In genomic region chr17:70783273-70783672, GRCm38 (mm10) we compare ENCODE assay signal across 17 mouse cellular contexts.
A peak's percentile ranks its signal among the peaks of the same experiment; 100 is the strongest.
DNase-seq lines count a peak whose midpoint lies in the region; ATAC-seq and TF ChIP-seq lines count a peak whose summit lies in the region.
"Had no signal": no experiment of that assay in that cellular context is flagged by ENCODE, and none has a peak within 500 bp of the region (broad histone marks: within the 10 kb centered on the region; RNA-seq: fewer than 3 reads in every experiment).

No protein-coding gene starts in this region.

- H3K36me3 ChIP-seq in heart, adult 2 months (ENCODE audit: control insufficient read depth, insufficient read depth, low read length): no peaks in the 10 kb centered on the region
- H3K36me3 ChIP-seq in heart, embryonic 12.5 days: no peaks in the 10 kb centered on the region
- H3K36me3 ChIP-seq in midbrain, postnatal 0 days (ENCODE audit: insufficient read depth, low read length): no peaks in the 10 kb centered on the region
- H3K36me3 ChIP-seq in midbrain, embryonic 13.5 days: no peaks in the 10 kb centered on the region
- H3K36me3 ChIP-seq: forebrain, embryonic 12.5 days; lung, embryonic 15.5 days; neural tube, embryonic 12.5 days had no signal

- no peak overlapping the region for H3K4me3 ChIP-seq in heart, adult 2 months
- no peak overlapping the region for H3K4me3 ChIP-seq in heart, embryonic 12.5 days
- H3K4me3 ChIP-seq in layer of hippocampus, adult 2 months: no peak overlapping the region
- no peak overlapping the region for H3K4me3 ChIP-seq in midbrain, postnatal 0 days (ENCODE audit: low read depth, low read length)
- no peak overlapping the region for H3K4me3 ChIP-seq in midbrain, embryonic 13.5 days (replicated peaks)
- H3K4me3 ChIP-seq: forebrain, embryonic 12.5 days; hindbrain, embryonic 15.5 days; lung, embryonic 15.5 days; neural tube, embryonic 12.5 days had no signal

- no peaks in the 10 kb centered on the region for H3K9me3 ChIP-seq in heart, embryonic 12.5 days (replicated peaks)
- no peaks in the 10 kb centered on the region for H3K9me3 ChIP-seq in midbrain, postnatal 0 days (ENCODE audit: low read length)
- H3K9me3 ChIP-seq in midbrain, embryonic 13.5 days: no peaks in the 10 kb centered on the region
- H3K9me3 ChIP-seq: forebrain, embryonic 12.5 days; hindbrain, embryonic 15.5 days; lung, embryonic 15.5 days; neural tube, embryonic 12.5 days had no signal

- WGBS in heart, adult 2 months: 97% methylated on average over 3 of the region's 3 CpGs
- WGBS in heart, embryonic 12.5 days: 93% methylated on average over 3 of the region's 3 CpGs
- 89% methylated on average over 3 of the region's 3 CpGs for WGBS in midbrain, postnatal 0 days
- 87% methylated on average over 3 of the region's 3 CpGs for WGBS in midbrain, embryonic 13.5 days

- no peak for TF ChIP-seq POLR2A in heart, adult 2 months (IDR thresholded peaks at IDR 0.05; ENCODE audit: insufficient read depth, low read depth, low read length)

- H3K4me2 ChIP-seq in heart, embryonic 12.5 days: no peak overlapping the region
- H3K4me2 ChIP-seq in midbrain, postnatal 0 days (ENCODE audit: low read depth, low read length, poor library complexity, severe bottlenecking): no peak overlapping the region
- no peak overlapping the region for H3K4me2 ChIP-seq in midbrain, embryonic 13.5 days (replicated peaks)
- H3K4me2 ChIP-seq: forebrain, embryonic 12.5 days; hindbrain, embryonic 15.5 days; lung, embryonic 15.5 days; neural tube, embryonic 12.5 days had no signal

- no peaks in the 10 kb centered on the region; the same call in 1 of the 2 replicates for H3K4me1 ChIP-seq in heart, adult 2 months (ENCODE audit: control insufficient read depth, insufficient read depth, low read length)
- H3K4me1 ChIP-seq in heart, embryonic 12.5 days (replicated peaks): peaks cover 11% of the 10 kb centered on the region
- H3K4me1 ChIP-seq in midbrain, postnatal 0 days (ENCODE audit: insufficient read depth, low read length): no peaks in the 10 kb centered on the region
- H3K4me1 ChIP-seq in midbrain, embryonic 13.5 days (replicated peaks): peaks cover 19% of the 10 kb centered on the region
- H3K4me1 ChIP-seq: hindbrain, embryonic 15.5 days; neural tube, embryonic 12.5 days had no signal

- H3K79me2 ChIP-seq in heart, adult 2 months (replicated peaks; ENCODE audit: control insufficient read depth, insufficient read depth, low read length): no peaks in the 10 kb centered on the region

- intact Hi-C loops in heart, adult 2 months (cut with DNase I): loop anchor here (5.0 kb wide), 1 partner anchor 76 kb away; no protein-coding TSS in a partner anchor

- ATAC-seq in heart, embryonic 12.5 days (ENCODE audit: insufficient number of reproducible peaks, low FRiP score): no peak
- ATAC-seq in midbrain, postnatal 0 days (ENCODE audit: low FRiP score): no peak
- no peak for ATAC-seq in midbrain, embryonic 13.5 days

- TF ChIP-seq EP300 in heart, adult 2 months (IDR thresholded peaks at IDR 0.05; ENCODE audit: insufficient read depth, low read depth, low read length): no peak

- no peak overlapping the region for H3K27ac ChIP-seq in heart, adult 2 months
- H3K27ac ChIP-seq in heart, embryonic 12.5 days (ENCODE audit: poor library complexity, severe bottlenecking): no peak overlapping the region
- H3K27ac ChIP-seq in layer of hippocampus, adult 2 months: no peak overlapping the region
- H3K27ac ChIP-seq in midbrain, postnatal 0 days (ENCODE audit: low read depth, low read length): no peak overlapping the region
- H3K27ac ChIP-seq in midbrain, embryonic 13.5 days: no peak overlapping the region
- H3K27ac ChIP-seq: forebrain, embryonic 12.5 days; hindbrain, embryonic 15.5 days; lung, embryonic 15.5 days; neural tube, embryonic 12.5 days had no signal

- DNase-seq in heart, adult 2 months: no peak
- DNase-seq in layer of hippocampus, adult 2 months (ENCODE audit: low spot score in 2 of 2): no peak
- DNase-seq in layer of hippocampus, adult 11-12 months (ENCODE audit: low spot score): no peak
- no peak for DNase-seq in midbrain, postnatal 0 days (ENCODE audit: low spot score)
- no peak for DNase-seq in adrenal gland, postnatal 25 days
- DNase-seq: adrenal gland, adult 8-10 months; cerebellum, adult 11-12 months; cerebellum, postnatal 25 days; gastrocnemius, postnatal 14 days; layer of hippocampus, adult 9-11 months; thymus, postnatal 25 days had no signal

- peak; percentile 57 for TF ChIP-seq CTCF in heart, adult 2 months (IDR thresholded peaks at IDR 0.05)
- peak; percentile 50 for TF ChIP-seq CTCF in layer of hippocampus, adult 2 months (conservative IDR thresholded peaks at IDR 0.05)
- peak; percentile 45 for TF ChIP-seq CTCF in midbrain, postnatal 0 days (IDR thresholded peaks at IDR 0.05)

- no peak overlapping the region for H3K9ac ChIP-seq in heart, adult 2 months (ENCODE audit: low read depth, low read length)
- H3K9ac ChIP-seq in heart, embryonic 12.5 days: no peak overlapping the region
- no peak overlapping the region for H3K9ac ChIP-seq in midbrain, postnatal 0 days (replicated peaks; ENCODE audit: low read length, poor library complexity, severe bottlenecking)
- H3K9ac ChIP-seq in midbrain, embryonic 13.5 days (replicated peaks): no peak overlapping the region
- H3K9ac ChIP-seq: forebrain, embryonic 12.5 days; hindbrain, embryonic 15.5 days; lung, embryonic 15.5 days; neural tube, embryonic 12.5 days had no signal

- H3K27me3 ChIP-seq in heart, adult 2 months (ENCODE audit: control insufficient read depth, insufficient read depth, low read length): no peaks in the 10 kb centered on the region
- no peaks in the 10 kb centered on the region for H3K27me3 ChIP-seq in heart, embryonic 12.5 days (replicated peaks)
- H3K27me3 ChIP-seq in midbrain, postnatal 0 days (ENCODE audit: insufficient read depth, low read length): no peaks in the 10 kb centered on the region
- H3K27me3 ChIP-seq in midbrain, embryonic 13.5 days: no peaks in the 10 kb centered on the region
- H3K27me3 ChIP-seq: forebrain, embryonic 12.5 days; hindbrain, embryonic 15.5 days; lung, embryonic 15.5 days; neural tube, embryonic 12.5 days had no signal
